Mouse (Mus musculus) CH12.LX (cell line): Measurements from ENCODE around the gene Dlg5.

Experiments
- BHLHE40 ChIP-seq: IDR thresholded peaks from 2 replicates; pipeline ENCODE4 v1.6.1; 2011; ENCODE audit warnings: mild to moderate bottlenecking, low read depth, low read length, improper control_type of control experiment
- CHD2 ChIP-seq: IDR thresholded peaks from 2 replicates; pipeline ENCODE4 v1.6.1; 2011; ENCODE audit warnings: low read length, improper control_type of control experiment
- CTCF ChIP-seq, 2 experiments: IDR thresholded peaks in 1 of 2; conservative IDR thresholded peaks in 1 of 2; 2 replicates each; pipeline ENCODE4 v1.5.1; 2011 to 2012; ENCODE audit warnings: low read depth in 2 of 2, low read length in 2 of 2, improper control_type of control experiment in 1 of 2, inconsistent platforms in 1 of 2, mild to moderate bottlenecking in 1 of 2, moderate library complexity in 1 of 2
- E2F4 ChIP-seq: IDR thresholded peaks from 2 replicates; pipeline ENCODE4 v1.6.1; 2011; ENCODE audit warnings: low read depth, low read length, improper control_type of control experiment; ENCODE audit not compliant: insufficient replicate concordance
- GABPA ChIP-seq: IDR thresholded peaks from 2 replicates; pipeline ENCODE4 v1.6.1; 2012; ENCODE audit warnings: low read depth, low read length, improper control_type of control experiment, inconsistent platforms; ENCODE audit not compliant: insufficient replicate concordance
- KAT2A ChIP-seq: IDR thresholded peaks from 2 replicates; pipeline ENCODE4 v1.6.1; 2012; ENCODE audit warnings: low read length, improper control_type of control experiment, inconsistent platforms; ENCODE audit not compliant: insufficient replicate concordance
- MEF2A ChIP-seq: IDR thresholded peaks from 2 replicates; pipeline ENCODE4 v1.6.1; 2014; ENCODE audit warnings: low read depth, mild to moderate bottlenecking, inconsistent platforms, low read length, improper control_type of control experiment, borderline replicate concordance
- POLR2A ChIP-seq: IDR thresholded peaks from 2 replicates; pipeline ENCODE4 v1.6.1; 2011; ENCODE audit warnings: low read depth, mild to moderate bottlenecking, improper control_type of control experiment, low read length
- RAD21 ChIP-seq: IDR thresholded peaks from 2 replicates; pipeline ENCODE4 v1.6.1; 2011; ENCODE audit warnings: low read depth, mild to moderate bottlenecking, low read length, improper control_type of control experiment, moderate library complexity
- SMC3 ChIP-seq: IDR thresholded peaks from 2 replicates; pipeline ENCODE4 v1.6.1; 2011; ENCODE audit warnings: low read depth, low read length, improper control_type of control experiment
- UBTF ChIP-seq: IDR thresholded peaks from 2 replicates; pipeline ENCODE4 v1.6.1; 2012; ENCODE audit warnings: low read depth, mild to moderate bottlenecking, inconsistent platforms, low read length, improper control_type of control experiment, moderate library complexity

GRCm38 (mm10) chr14:24226344-24226743, 19.4 kb downstream of the Dlg5 start:
- TF ChIP-seq SMC3 (no peak), CTCF (conservative IDR thresholded peaks at IDR 0.05 in 1 of 2, IDR thresholded peaks at IDR 0.05 in 1 of 2; ENCODE audit: low read depth in 2 of 2, low read length in 2 of 2) (no peak), GABPA (no peak), RAD21 (no peak), POLR2A (no peak), E2F4 (no peak), UBTF (no peak), BHLHE40 (no peak), MEF2A (no peak), KAT2A (no peak), CHD2 (no peak)
